Mouse (Mus musculus): ENCODE data around the gene Prss12. TPM values are rescaled to one million over a fixed set of nuclear protein-coding genes. Genes with fewer than 3 reads are reported as not detected.

The Prss12 gene
- polyA plus RNA-seq (2014; fragmentation: Illumina TruSeq; extraction: RNeasy Lipid Tissue Mini Kit (QIAGEN cat#74804); ENCODE audit: low read depth, low replicate concordance), result 1.1 TPM

GRCm38 (mm10) chr3:123446708-123447537, at the start of gene Prss12:
Gene Prss12 (plus strand): TSS chr3:123446913.

Other genes with a start within 250 kb of the Prss12 start
- gene Synpo2, start 210.8 kb upstream of the Prss12 start, polyA plus RNA-seq (2014; fragmentation: Illumina TruSeq; extraction: RNeasy Lipid Tissue Mini Kit (QIAGEN cat#74804); ENCODE audit: low read depth, low replicate concordance), result 7.2 TPM
- gene Sec24d, start 179.5 kb upstream of the Prss12 start, polyA plus RNA-seq (2014; fragmentation: Illumina TruSeq; extraction: RNeasy Lipid Tissue Mini Kit (QIAGEN cat#74804); ENCODE audit: low read depth, low replicate concordance), result 35.7 TPM
- 25.1 TPM for gene Mettl14, start 60.8 kb upstream of the Prss12 start, polyA plus RNA-seq (2014; fragmentation: Illumina TruSeq; extraction: RNeasy Lipid Tissue Mini Kit (QIAGEN cat#74804); ENCODE audit: low read depth, low replicate concordance)
- gene Ndst3, start 243.9 kb downstream of the Prss12 start, polyA plus RNA-seq (2014; fragmentation: Illumina TruSeq; extraction: RNeasy Lipid Tissue Mini Kit (QIAGEN cat#74804); ENCODE audit: low read depth, low replicate concordance), result 0.77 TPM

Data from kidney, adult 10 weeks (tissue).